Comparison of ENCODE assay signal across 11 mouse cellular contexts in genomic region chr11:76436009-76436408, GRCm38 (mm10). TPM values are rescaled to one million over a fixed set of nuclear protein-coding genes. Genes with fewer than 3 reads are reported as not detected.
A peak's percentile ranks its signal among the peaks of the same experiment; 100 is the strongest.
DNase-seq lines count a peak whose midpoint lies in the region; ATAC-seq lines count a peak whose summit lies in the region.
"Had no signal": no experiment of that assay in that cellular context is flagged by ENCODE, and none has a peak within 500 bp of the region (broad histone marks: within the 10 kb centered on the region; RNA-seq: fewer than 3 reads in every experiment).

No protein-coding gene starts in this region.

- H3K27me3 ChIP-seq in hindbrain, embryonic 12.5 days, result peaks cover 10% of the 10 kb centered on the region; the same call in 1 of the 2 replicates
- peaks cover 43% of the 10 kb centered on the region for H3K27me3 ChIP-seq in hindbrain, embryonic 10.5 days (ENCODE audit: insufficient read depth, poor library complexity, severe bottlenecking)
- H3K27me3 ChIP-seq in intestine, embryonic 14.5 days (replicated peaks; ENCODE audit: control insufficient read depth, insufficient read depth, low read length), result no peaks in the 10 kb centered on the region
- H3K27me3 ChIP-seq: CH12.LX had no signal

- no peaks in the 10 kb centered on the region for H3K9me3 ChIP-seq in hindbrain, embryonic 12.5 days (replicated peaks)
- no peaks in the 10 kb centered on the region for H3K9me3 ChIP-seq in hindbrain, embryonic 10.5 days
- H3K9me3 ChIP-seq in intestine, embryonic 14.5 days (ENCODE audit: control insufficient read depth, low read length), result no peaks in the 10 kb centered on the region
- H3K9me3 ChIP-seq: midbrain, embryonic 10.5 days had no signal

- ATAC-seq in hindbrain, embryonic 12.5 days (ENCODE audit: low FRiP score), result no peak
- ATAC-seq in intestine, embryonic 14.5 days (replicated peaks; ENCODE audit: low FRiP score, low TSS enrichment, low read depth), result no peak

- no peak overlapping the region for H3K9ac ChIP-seq in hindbrain, embryonic 12.5 days
- H3K9ac ChIP-seq in intestine, embryonic 14.5 days (ENCODE audit: low read length), result no peak overlapping the region; the same call in 1 of the 2 replicates

- DNase-seq in hindbrain, embryonic 10.5 days (ENCODE audit: low spot score), result no peak
- peak; percentile 36 for DNase-seq in right cerebral cortex, postnatal 4 days
- no peak for DNase-seq in right cerebral cortex, postnatal 36 days (ENCODE audit: low spot score in 2 of 2)
- no peak for DNase-seq in intestine, embryonic 14.5 days (ENCODE audit: low spot score)
- DNase-seq in c-Kit-positive CD71-positive TER-119-positive erythroid progenitor cells, embryonic 14.5 days (ENCODE audit: low spot score), result no peak
- no peak for DNase-seq in adrenal gland, adult 18-20 months (ENCODE audit: low spot score in 2 of 2)
- no peak for DNase-seq in embryo, embryonic 9.5 days (ENCODE audit: extremely low spot score)
- DNase-seq: cerebellum, postnatal 36 days had no signal

- H3K36me3 ChIP-seq in hindbrain, embryonic 12.5 days, result peaks cover 30% of the 10 kb centered on the region
- H3K36me3 ChIP-seq in hindbrain, embryonic 10.5 days, result peaks cover 42% of the 10 kb centered on the region
- H3K36me3 ChIP-seq in intestine, embryonic 14.5 days (ENCODE audit: control insufficient read depth, insufficient read depth, low read length), result peaks cover 18% of the 10 kb centered on the region

- H3K4me3 ChIP-seq in hindbrain, embryonic 12.5 days, result no peak overlapping the region
- no peak overlapping the region for H3K4me3 ChIP-seq in hindbrain, embryonic 10.5 days
- H3K4me3 ChIP-seq in intestine, embryonic 14.5 days (ENCODE audit: low read depth, low read length), result peak overlapping the region; percentile 36

- peak overlapping the region; percentile 55 for H3K4me2 ChIP-seq in hindbrain, embryonic 12.5 days (replicated peaks)
- peak overlapping the region; percentile 53 for H3K4me2 ChIP-seq in intestine, embryonic 14.5 days (ENCODE audit: low read length)

- H3K27ac ChIP-seq in hindbrain, embryonic 12.5 days, result no peak overlapping the region
- no peak overlapping the region for H3K27ac ChIP-seq in hindbrain, embryonic 10.5 days
- no peak overlapping the region for H3K27ac ChIP-seq in intestine, embryonic 14.5 days (ENCODE audit: low read depth)

- 79% methylated on average over 5 of the region's 5 CpGs for WGBS in hindbrain, embryonic 12.5 days
- 84% methylated on average over 5 of the region's 5 CpGs for WGBS in hindbrain, embryonic 10.5 days
- 72% methylated on average over 5 of the region's 5 CpGs for WGBS in intestine, embryonic 14.5 days

- peaks cover 41% of the 10 kb centered on the region for H3K4me1 ChIP-seq in hindbrain, embryonic 12.5 days
- H3K4me1 ChIP-seq in hindbrain, embryonic 10.5 days (replicated peaks), result peaks cover 49% of the 10 kb centered on the region
- peaks cover 26% of the 10 kb centered on the region for H3K4me1 ChIP-seq in intestine, embryonic 14.5 days (replicated peaks; ENCODE audit: control insufficient read depth, insufficient read depth, low read length)

RNA-seq across cellular contexts. Expression of gene Timm22, which starts 29.3 kb away (rescaled TPM):
- 111 and 113 TPM in 2 replicates for polyA plus RNA-seq in hindbrain, embryonic 12.5 days (2016; fragmentation: Nextera tagmentation; extraction: Ambion mirVana)
- polyA plus RNA-seq in hindbrain, embryonic 10.5 days (2016; fragmentation: Nextera tagmentation; extraction: Ambion mirVana), result 123 and 148 TPM in 2 replicates
- 117 and 119 TPM in 2 replicates for polyA plus RNA-seq in intestine, embryonic 14.5 days (2014; fragmentation: Nextera tagmentation; extraction: Ambion mirVana)
- total RNA-seq in adrenal gland, adult 18-20 months (2021), result 10 to 100 TPM; 35.7 to 51.2 TPM

RNA-seq across cellular contexts. Expression of gene Nxn, which starts 37.1 kb away (rescaled TPM):
- 54.3 and 57.3 TPM in 2 replicates for polyA plus RNA-seq in hindbrain, embryonic 12.5 days (2016; fragmentation: Nextera tagmentation; extraction: Ambion mirVana)
- polyA plus RNA-seq in hindbrain, embryonic 10.5 days (2016; fragmentation: Nextera tagmentation; extraction: Ambion mirVana), result 45.3 and 46.6 TPM in 2 replicates
- polyA plus RNA-seq in intestine, embryonic 14.5 days (2014; fragmentation: Nextera tagmentation; extraction: Ambion mirVana), result 45.8 and 51.4 TPM in 2 replicates
- 10 to 100 TPM; 20.4 to 34.1 TPM for total RNA-seq in adrenal gland, adult 18-20 months (2021)
